Mouse (Mus musculus): ENCODE results near the gene Topbp1. TPM values are rescaled to one million over a fixed set of nuclear protein-coding genes. Genes with fewer than 3 reads are reported as not detected.

Gene Topbp1
- 61.0 TPM for polyA plus RNA-seq (2017; shearing (Covaris generic))

GRCm38 (mm10) chr9:103304927-103305326 is at the start of gene Topbp1, which contains the start of gene 1300017J02Rik:
Gene Topbp1 (plus strand): TSS chr9:103305215.
Gene 1300017J02Rik (minus strand): TSS chr9:103305082.

DNA sequence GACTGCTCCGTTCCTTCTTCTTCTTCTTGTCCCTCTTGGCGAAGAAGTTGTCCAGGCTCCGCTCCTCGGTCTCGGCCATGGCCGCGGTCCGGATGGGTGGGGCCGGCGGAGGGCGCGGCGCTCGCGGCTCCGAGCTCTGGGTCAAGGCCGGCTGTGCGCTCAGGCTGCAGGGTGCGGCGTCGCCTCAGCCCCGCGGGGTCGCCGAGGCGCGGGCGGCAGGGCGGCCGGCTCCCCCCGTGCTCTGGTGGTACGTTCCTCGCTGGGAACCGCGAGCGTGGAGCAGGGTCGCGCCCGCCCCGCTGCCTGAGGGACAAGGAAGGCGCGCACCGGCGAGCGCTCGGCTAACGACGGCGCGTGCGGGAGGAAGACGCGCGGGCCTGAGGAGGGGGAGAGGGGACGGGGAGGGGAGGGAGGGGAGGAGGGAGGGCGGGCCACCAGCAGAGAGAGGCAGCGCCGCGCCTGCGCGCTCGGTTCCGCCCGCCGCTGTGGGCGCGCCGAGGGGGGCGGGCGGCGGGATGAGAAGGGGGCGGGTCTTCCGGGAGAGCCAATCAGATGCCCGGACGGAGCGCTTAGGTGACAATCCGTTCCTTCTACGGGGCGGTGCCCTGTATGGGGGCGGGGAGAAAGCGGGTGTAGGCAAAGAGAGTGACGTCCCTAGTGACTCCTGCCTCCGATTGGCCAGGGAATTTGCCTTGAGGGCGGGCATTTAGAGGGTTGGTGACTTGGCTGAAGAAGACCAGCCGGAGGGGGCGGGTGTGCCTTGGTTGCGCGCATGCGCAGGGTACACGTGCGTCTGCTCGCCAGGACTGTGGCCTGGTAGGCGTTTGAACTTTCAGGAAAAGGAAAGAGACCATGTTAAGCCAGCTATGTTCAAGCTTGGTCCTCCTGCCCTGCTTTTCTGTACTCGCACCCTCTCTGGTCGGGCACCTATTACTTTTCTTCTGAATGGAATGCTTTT is 60.6 kb downstream of the Topbp1 start, which contains the start of gene Cdv3:
Cdv3 (minus strand) TSS at position 551 of the 958 bp plus-strand sequence.

Other genes starting within 250 kb of the Topbp1 start
- 24.2 TPM for gene Rab6b, start 193.4 kb upstream of the Topbp1 start, polyA plus RNA-seq (2017; shearing (Covaris generic))
- 45.3 TPM for gene Srprb, start 103.1 kb upstream of the Topbp1 start, polyA plus RNA-seq (2017; shearing (Covaris generic))
- gene Gm20425, start 74.9 kb upstream of the Topbp1 start, polyA plus RNA-seq (2017; shearing (Covaris generic)), result not detected
- gene Trf, start 74.8 kb upstream of the Topbp1 start, polyA plus RNA-seq (2017; shearing (Covaris generic)), result 1.3 TPM
- 0.50 TPM for gene 1300017J02Rik, start 133 bp upstream of the Topbp1 start, polyA plus RNA-seq (2017; shearing (Covaris generic))
- 85.8 TPM for gene Cdv3, start 60.6 kb downstream of the Topbp1 start, polyA plus RNA-seq (2017; shearing (Covaris generic))
- 0.91 TPM for gene Bfsp2, start 175.2 kb downstream of the Topbp1 start, polyA plus RNA-seq (2017; shearing (Covaris generic))